Mouse (Mus musculus): ENCODE results near the gene Mrrf. TPM values are rescaled to one million over a fixed set of nuclear protein-coding genes. Genes with fewer than 3 reads are reported as not detected.

Gene Mrrf
- total RNA-seq (2014; fragmentation: Nextera tagmentation) (53.0 and 55.2 TPM in 2 replicates), total RNA-seq (2017) (51.5 and 57.9 TPM in 2 replicates), polyA plus RNA-seq (2012) (1.5 and 1.8 TPM in 2 replicates)

- TF ChIP-seq GATA1 (IDR thresholded peaks at IDR 0.05; ENCODE audit: borderline replicate concordance, low read length) (no peak), TAL1 (conservative IDR thresholded peaks at IDR 0.05; ENCODE audit: low read depth, low read length) (no peak), POLR2AphosphoS5 (IDR thresholded peaks at IDR 0.05; ENCODE audit: insufficient replicate concordance, low read depth, low read length) (no peak), CTCF (IDR thresholded peaks at IDR 0.05; ENCODE audit: low read depth, low read length) (no peak), GATA2 (IDR thresholded peaks at IDR 0.05; ENCODE audit: borderline replicate concordance, low read depth, low read length) (no peak)
- H3K9me3 ChIP-seq (replicated peaks): no peaks in the 10 kb centered on the region
- H3K36me3 ChIP-seq (replicated peaks): peaks cover 55% of the 10 kb centered on the region
Observed at GRCm38 (mm10) chr2:36136300-36136941, at the start of gene Mrrf, which contains the start of gene Rbm18. Gene Mrrf, plus strand, starts transcription at chr2:36136389. Gene Rbm18, minus strand, starts transcription at chr2:36136773.

GRCm38 (mm10) chr2:36089190-36089589, 47.0 kb upstream of the Mrrf start:
- Histone ChIP-seq H3K4me3 (ENCODE audit: low read depth, low read length) (no peak overlapping the region), H3K27me3 (ENCODE audit: insufficient read depth, low read length) (peaks cover 33% of the 10 kb centered on the region), H3K9me3 (replicated peaks) (no peaks in the 10 kb centered on the region), H3K36me3 (replicated peaks) (no peaks in the 10 kb centered on the region), H3K4me1 (ENCODE audit: insufficient read depth, low read depth, low read length) (peaks cover 7% of the 10 kb centered on the region)
- TF ChIP-seq TAL1 (conservative IDR thresholded peaks at IDR 0.05; ENCODE audit: low read depth, low read length) (no peak), GATA2 (IDR thresholded peaks at IDR 0.05; ENCODE audit: borderline replicate concordance, low read depth, low read length) (no peak), GATA1 (IDR thresholded peaks at IDR 0.05; ENCODE audit: borderline replicate concordance, low read length) (no peak)
- ATAC-seq (ENCODE audit: extremely low read depth, insufficient number of reproducible peaks, low FRiP score, poor library complexity, severe bottlenecking): no peak
- DNase-seq (ENCODE audit: low spot score): no peak

More at GRCm38 (mm10) chr2:36136300-36136941, at the start of gene Mrrf, which contains the start of gene Rbm18:
- Histone ChIP-seq H3K4me3 (ENCODE audit: low read depth, low read length) (peak within 1 kb of the TSS; percentile 77), H3K4me1 (ENCODE audit: insufficient read depth, low read depth, low read length) (peaks cover 16% of the 10 kb centered on the region), H3K27me3 (ENCODE audit: insufficient read depth, low read length) (no peaks in the 10 kb centered on the region)
- DNase-seq (ENCODE audit: low spot score): peak; percentile 77
- ATAC-seq (ENCODE audit: extremely low read depth, insufficient number of reproducible peaks, low FRiP score, poor library complexity, severe bottlenecking): peak; percentile 92

- peaks cover 36% of the 10 kb centered on the region for H3K27me3 ChIP-seq (ENCODE audit: insufficient read depth, low read length)
- no peaks in the 10 kb centered on the region for H3K36me3 ChIP-seq (replicated peaks)
- ATAC-seq (ENCODE audit: extremely low read depth, insufficient number of reproducible peaks, low FRiP score, poor library complexity, severe bottlenecking) (no peak), DNase-seq (ENCODE audit: low spot score) (no peak)
- no peak for TF ChIP-seq GATA1 (IDR thresholded peaks at IDR 0.05; ENCODE audit: borderline replicate concordance, low read length)
- no peak for TF ChIP-seq TAL1 (conservative IDR thresholded peaks at IDR 0.05; ENCODE audit: low read depth, low read length)
- TF ChIP-seq CTCF (IDR thresholded peaks at IDR 0.05; ENCODE audit: low read depth, low read length): no peak
- TF ChIP-seq POLR2AphosphoS5 (IDR thresholded peaks at IDR 0.05; ENCODE audit: insufficient replicate concordance, low read depth, low read length): no peak
- no peak for TF ChIP-seq GATA2 (IDR thresholded peaks at IDR 0.05; ENCODE audit: borderline replicate concordance, low read depth, low read length)
- H3K4me1 ChIP-seq (ENCODE audit: insufficient read depth, low read depth, low read length): peaks cover 7% of the 10 kb centered on the region
- no peaks in the 10 kb centered on the region for H3K9me3 ChIP-seq (replicated peaks)
- peak overlapping the region; percentile 5; the same call in 1 of the 2 replicates for H3K4me3 ChIP-seq (ENCODE audit: low read depth, low read length)
Observed at GRCm38 (mm10) chr2:36090853-36091741, 45.1 kb upstream of the Mrrf start.

GRCm38 (mm10) chr2:36092748-36093147, 43.4 kb upstream of the Mrrf start:
- TF ChIP-seq CTCF (IDR thresholded peaks at IDR 0.05; ENCODE audit: low read depth, low read length) (no peak), TAL1 (conservative IDR thresholded peaks at IDR 0.05; ENCODE audit: low read depth, low read length) (no peak), GATA1 (IDR thresholded peaks at IDR 0.05; ENCODE audit: borderline replicate concordance, low read length) (no peak), GATA2 (IDR thresholded peaks at IDR 0.05; ENCODE audit: borderline replicate concordance, low read depth, low read length) (no peak), POLR2AphosphoS5 (IDR thresholded peaks at IDR 0.05; ENCODE audit: insufficient replicate concordance, low read depth, low read length) (no peak)
- Histone ChIP-seq H3K27me3 (ENCODE audit: insufficient read depth, low read length) (peaks cover 37% of the 10 kb centered on the region), H3K9me3 (replicated peaks) (no peaks in the 10 kb centered on the region), H3K4me1 (ENCODE audit: insufficient read depth, low read depth, low read length) (peaks cover 7% of the 10 kb centered on the region), H3K36me3 (replicated peaks) (no peaks in the 10 kb centered on the region), H3K4me3 (ENCODE audit: low read depth, low read length) (no peak overlapping the region)
- ATAC-seq (ENCODE audit: extremely low read depth, insufficient number of reproducible peaks, low FRiP score, poor library complexity, severe bottlenecking) (no peak), DNase-seq (ENCODE audit: low spot score) (no peak)

- no peak for DNase-seq (ENCODE audit: low spot score)
- ATAC-seq (ENCODE audit: extremely low read depth, insufficient number of reproducible peaks, low FRiP score, poor library complexity, severe bottlenecking): no peak
- Histone ChIP-seq H3K36me3 (replicated peaks) (no peaks in the 10 kb centered on the region), H3K4me3 (ENCODE audit: low read depth, low read length) (no peak overlapping the region), H3K27me3 (ENCODE audit: insufficient read depth, low read length) (peaks cover 39% of the 10 kb centered on the region), H3K4me1 (ENCODE audit: insufficient read depth, low read depth, low read length) (peaks cover 7% of the 10 kb centered on the region), H3K9me3 (replicated peaks) (no peaks in the 10 kb centered on the region)
- TF ChIP-seq TAL1 (conservative IDR thresholded peaks at IDR 0.05; ENCODE audit: low read depth, low read length) (no peak), GATA2 (IDR thresholded peaks at IDR 0.05; ENCODE audit: borderline replicate concordance, low read depth, low read length) (no peak), POLR2AphosphoS5 (IDR thresholded peaks at IDR 0.05; ENCODE audit: insufficient replicate concordance, low read depth, low read length) (no peak), GATA1 (IDR thresholded peaks at IDR 0.05; ENCODE audit: borderline replicate concordance, low read length) (no peak), CTCF (IDR thresholded peaks at IDR 0.05; ENCODE audit: low read depth, low read length) (no peak)
Observed at GRCm38 (mm10) chr2:36093301-36093700, 42.9 kb upstream of the Mrrf start.

All from G1E (cell line).